Mouse (Mus musculus) erythroblast, embryonic 14.5 days (primary cell): ENCODE measurements around the gene Ifitm10.

Source experiments
- GATA1 ChIP-seq: IDR thresholded peaks from 2 replicates; pipeline ENCODE4 v1.6.1; 2012; ENCODE audit warnings: low read length, inconsistent platforms, mixed read lengths
- TAL1 ChIP-seq: IDR thresholded peaks from 3 replicates; pipeline ENCODE4 v1.6.1; 2012; ENCODE audit warnings: low read length, inconsistent platforms, mixed read lengths

DNA sequence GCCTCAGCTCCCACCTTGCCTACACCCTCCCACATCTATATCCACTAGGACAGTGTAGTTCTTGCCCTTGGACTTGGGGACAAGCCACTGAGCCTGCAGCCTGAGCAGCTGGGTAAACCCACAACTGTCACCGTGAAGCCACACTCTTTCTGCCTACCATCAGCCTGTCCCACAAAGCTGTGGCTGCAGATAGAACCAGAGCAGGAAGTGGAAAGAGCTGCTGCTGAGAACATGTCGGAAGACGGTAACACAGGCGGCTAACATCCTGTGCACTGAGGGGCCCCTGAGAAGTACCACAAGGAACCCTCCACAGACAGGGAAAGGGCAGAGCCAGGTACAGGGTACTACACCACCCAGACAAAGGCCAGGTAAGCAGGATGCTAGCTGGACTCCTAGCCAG lies 7.6 kb upstream of the Ifitm10 start:
- TF ChIP-seq TAL1 = no peak
- TF ChIP-seq GATA1 = no peak
